Mouse (Mus musculus): ENCODE data around the gene Chst1.

GRCm38 (mm10) chr2:92581302-92581701 is 18.2 kb upstream of the Chst1 start:
- TF ChIP-seq REST (IDR thresholded peaks at IDR 0.05; ENCODE audit: insufficient read depth, insufficient read length): no peak
- no peak for TF ChIP-seq MAX (IDR thresholded peaks at IDR 0.05; ENCODE audit: low read depth)
- no peak for TF ChIP-seq MYOD1 (IDR thresholded peaks at IDR 0.05; ENCODE audit: control insufficient read depth in 1 of 3, insufficient read length in 2 of 3, low read depth in 2 of 3)
- no peak for TF ChIP-seq POLR2A (IDR thresholded peaks at IDR 0.05; ENCODE audit: insufficient read length, low read depth)
- TF ChIP-seq USF1 (IDR thresholded peaks at IDR 0.05; ENCODE audit: low read depth): no peak
- no peak for TF ChIP-seq E2F4 (IDR thresholded peaks at IDR 0.05; ENCODE audit: insufficient read depth)
- TF ChIP-seq TCF3 (IDR thresholded peaks at IDR 0.05; ENCODE audit: insufficient read length, low read depth): no peak
- TF ChIP-seq POLR2AphosphoS2 (IDR thresholded peaks at IDR 0.05; ENCODE audit: insufficient read length, low read depth): no peak
